Mouse (Mus musculus) cortical plate, adult 2 months (tissue): ENCODE measurements around the gene Nbas.

ENCODE experiments used
- CTCF ChIP-seq: fragments of 200-500 bp; IDR thresholded peaks from 2 replicates; pipeline ENCODE4 v1.5.1; 2011; ENCODE audit warnings: mild to moderate bottlenecking, control low read depth, low read length; ENCODE audit not compliant: insufficient read depth; ENCODE audit errors: extremely low read depth
- POLR2A ChIP-seq: fragments of 200-500 bp; IDR thresholded peaks from 2 replicates; pipeline ENCODE4 v1.6.1; 2011; ENCODE audit warnings: mild to moderate bottlenecking, low read length, control low read depth; ENCODE audit not compliant: insufficient read depth; ENCODE audit errors: extremely low read depth

GRCm38 (mm10) chr12:13518082-13518481 lies 249.1 kb downstream of the Nbas start:
- TF ChIP-seq CTCF (no peak), POLR2A (no peak)
